Comparison of ENCODE assay signal across 9 mouse cellular contexts in the genomic region with DNA sequence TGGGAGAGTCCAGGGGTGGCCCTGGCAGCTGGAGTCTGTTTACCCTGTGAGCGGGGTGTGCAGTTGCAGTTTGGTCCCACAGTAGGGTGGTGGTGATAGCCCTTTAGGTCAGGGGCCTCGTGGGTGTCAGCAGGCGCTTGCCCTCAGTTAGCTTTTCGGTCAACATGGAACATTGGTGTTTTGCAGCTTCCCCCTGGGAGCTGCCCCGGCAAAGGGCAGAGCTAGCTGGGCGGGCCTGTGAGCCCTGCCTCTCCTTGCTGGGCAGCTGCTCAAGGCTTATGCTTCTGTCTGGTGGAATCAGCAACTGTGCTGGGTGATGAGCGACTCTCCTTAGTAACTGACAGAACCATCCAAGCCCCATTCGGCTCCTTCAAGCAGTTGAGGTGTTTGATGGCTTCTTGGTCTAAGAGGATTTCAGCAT.
DNase-seq lines count a peak whose midpoint lies in the region; ATAC-seq and TF ChIP-seq lines count a peak whose summit lies in the region.
"Had no signal": no experiment of that assay in that cellular context is flagged by ENCODE, and none has a peak within 500 bp of the region (broad histone marks: within the 10 kb centered on the region; RNA-seq: fewer than 3 reads in every experiment).

No protein-coding gene starts in this region.

- TF ChIP-seq POLR2A in kidney, adult 2 months (IDR thresholded peaks at IDR 0.05; ENCODE audit: low read depth, low read length) = no peak

- WGBS in kidney, adult 2 months = 72% methylated on average over 8 of the region's 8 CpGs

- H3K27ac ChIP-seq in kidney, adult 2 months (ENCODE audit: insufficient read depth, low read depth, low read length) = no peak overlapping the region
- H3K27ac ChIP-seq: heart, embryonic 15.5 days had no signal

- no peak overlapping the region for H3K4me3 ChIP-seq in kidney, adult 2 months (ENCODE audit: insufficient read depth, low read depth, low read length)
- H3K4me3 ChIP-seq: heart, embryonic 15.5 days had no signal

- no peak for TF ChIP-seq CTCF in kidney, adult 2 months (conservative IDR thresholded peaks at IDR 0.05; ENCODE audit: insufficient read depth, insufficient read length, low read depth, low read length)

- H3K36me3 ChIP-seq in kidney, adult 2 months (ENCODE audit: control insufficient read depth, insufficient read depth, low read length) = no peaks in the 10 kb centered on the region
- H3K36me3 ChIP-seq: heart, embryonic 15.5 days had no signal

- no peaks in the 10 kb centered on the region for H3K4me1 ChIP-seq in kidney, adult 2 months (ENCODE audit: control insufficient read depth, insufficient read depth, low read length)

- H3K27me3 ChIP-seq in kidney, adult 2 months (replicated peaks; ENCODE audit: control insufficient read depth, insufficient read depth, low read length) = no peaks in the 10 kb centered on the region
- H3K27me3 ChIP-seq: heart, embryonic 15.5 days had no signal

- peak; percentile 48 for DNase-seq in kidney, adult 2 months
- no peak for DNase-seq in kidney, adult 8-10 months
- peak; percentile 62 for DNase-seq in MN1 (ENCODE audit: low spot score)
- DNase-seq in adrenal gland, postnatal 36 days = peak; percentile 53 to 62
- peak; percentile 30 for DNase-seq in kidney, postnatal 14 days
- no peak for DNase-seq in neural tube, embryonic 10.5 days (ENCODE audit: extremely low spot score, low spot score)
- no peak for DNase-seq in testis, postnatal 14 days (ENCODE audit: low spot score)

- no peak for ATAC-seq in megakaryocyte progenitor cell, adult 5-6 weeks (replicated peaks; ENCODE audit: poor library complexity)

Comparison
In these comparisons a context has a peak if more than half of its experiments do, and no peak if none do; other contexts are left out.
1. DNase-seq: peak in kidney, adult 2 months (single experiment), MN1 (single experiment), adrenal gland, postnatal 36 days (2 of 2) and kidney, postnatal 14 days (single experiment); none in kidney, adult 8-10 months (0 of 2), neural tube, embryonic 10.5 days (single experiment) and testis, postnatal 14 days (single experiment).